Mouse (Mus musculus) effector memory CD4-positive, alpha-beta T cell, adult 5 months (primary cell): ENCODE measurements around the gene Ghrhr. TPM values are rescaled to one million over a fixed set of nuclear protein-coding genes. Genes with fewer than 3 reads are reported as not detected.

Experiments
- polyA plus RNA-seq: library from polyadenylated mRNA; unstranded; fragments of 100-300 nt; shearing (Covaris generic); gene quantifications from one replicate; pipeline ENCODE4 v1.2.1, GENCODE M21; 2017

Ghrhr gene
- not detected for polyA plus RNA-seq

GRCm38 (mm10) chr6:55376076-55376475 lies at the start of gene Ghrhr:
Ghrhr (plus strand) TSS chr6:55376295.

GRCm38 (mm10) chr6:55335989-55336514 lies 40.0 kb upstream of the Ghrhr start, which contains the start of gene Aqp1:
Aqp1 (plus strand) TSS chr6:55336432.

Other genes starting within 250 kb of the Ghrhr start
- not detected for gene Crhr2, start 243.3 kb upstream of the Ghrhr start, polyA plus RNA-seq
- not detected for gene Inmt, start 201.3 kb upstream of the Ghrhr start, polyA plus RNA-seq
- not detected for gene Mindy4, start 172.9 kb upstream of the Ghrhr start, polyA plus RNA-seq
- not detected for gene Aqp1, start 39.9 kb upstream of the Ghrhr start, polyA plus RNA-seq
- gene Adcyap1r1, start 75.7 kb downstream of the Ghrhr start, polyA plus RNA-seq = not detected